Mouse (Mus musculus) ES-E14 (cell line): ENCODE measurements around the gene Atp5c1. TPM values are rescaled to one million over a fixed set of nuclear protein-coding genes. Genes with fewer than 3 reads are reported as not detected.

Experiments used
- DNase-seq: peaks from one replicate; pipeline ENCODE4 v3.0.0-alpha.2; 2013; ENCODE audit warnings: low read depth, low spot score
- H3K27ac ChIP-seq: 2 replicates; pipeline ENCODE4 v1.5.1; 2012; ENCODE audit warnings: low read depth, mild to moderate bottlenecking, low read length, moderate library complexity, mixed read lengths; ENCODE audit not compliant: poor library complexity, insufficient read depth, severe bottlenecking
- H3K36me3 ChIP-seq: 2 replicates; pipeline ENCODE4 v1.6.1; 2012; ENCODE audit warnings: mild to moderate bottlenecking, low read length, moderate library complexity, mixed read lengths; ENCODE audit not compliant: control insufficient read depth, poor library complexity, insufficient read depth, severe bottlenecking
- H3K4me1 ChIP-seq, 2 experiments: fragments of 150-350 bp in 1 of 2; sonication (generic) in 1 of 2; 2 replicates each; pipeline ENCODE4 v1.6.1; 2012; ENCODE audit warnings: low read length in 2 of 2, mild to moderate bottlenecking in 1 of 2, mixed read lengths in 1 of 2; ENCODE audit not compliant: control insufficient read depth in 2 of 2, insufficient read depth in 2 of 2, poor library complexity in 1 of 2
- H3K4me3 ChIP-seq, 2 experiments: fragments of 150-350 bp in 1 of 2; sonication (generic) in 1 of 2; 2 replicates each; pipeline ENCODE4 v1.5.1; 2012; ENCODE audit warnings: low read length in 2 of 2, low read depth in 1 of 2, mild to moderate bottlenecking in 1 of 2, mixed read lengths in 1 of 2; ENCODE audit not compliant: insufficient read depth in 1 of 2, poor library complexity in 1 of 2, severe bottlenecking in 1 of 2
- H3K9ac ChIP-seq: 2 replicates; pipeline ENCODE4 v1.6.1; 2012; ENCODE audit warnings: low read depth, mild to moderate bottlenecking, low read length, mixed read lengths; ENCODE audit not compliant: poor library complexity, insufficient read depth, severe bottlenecking
- H3K9me3 ChIP-seq: fragments of 150-350 bp; sonication (generic); 2 replicates; pipeline ENCODE4 v1.6.1; 2012; ENCODE audit warnings: low read depth, mild to moderate bottlenecking, low read length; ENCODE audit not compliant: control insufficient read depth, insufficient read depth
- CHD2 ChIP-seq: IDR thresholded peaks from 2 replicates; pipeline ENCODE4 v1.6.1; 2014; ENCODE audit warnings: mild to moderate bottlenecking, low read depth, low read length, inconsistent platforms
- HCFC1 ChIP-seq: IDR thresholded peaks from 2 replicates; pipeline ENCODE4 v1.6.1; 2012; ENCODE audit warnings: low read length, inconsistent platforms, borderline replicate concordance; ENCODE audit not compliant: insufficient read depth
- MAFK ChIP-seq: IDR thresholded peaks from 2 replicates; pipeline ENCODE4 v1.6.1; 2014; ENCODE audit warnings: mild to moderate bottlenecking, low read depth, low read length, inconsistent platforms; ENCODE audit not compliant: insufficient read depth
- ZC3H11A ChIP-seq: IDR thresholded peaks from 2 replicates; pipeline ENCODE4 v1.6.1; 2012; ENCODE audit warnings: low read depth, mild to moderate bottlenecking, inconsistent platforms, low read length, borderline replicate concordance
- ZNF384 ChIP-seq: IDR thresholded peaks from 2 replicates; pipeline ENCODE4 v1.6.1; 2012; ENCODE audit warnings: low read depth, low read length, inconsistent platforms
- in situ Hi-C, 2 experiments: fragments of 600-800 bp; cut with MboI; formaldehyde crosslinking; loops; one replicate each; pipeline ENCODE4 v1.15.1; 2025; ENCODE audit warnings: low sequenced_read_pairs in 2 of 2, inconsistent platforms in 1 of 2; ENCODE audit not compliant: unreplicated experiment in 2 of 2
- total RNA-seq: library from RNA; depleted of rRNA; stranded (reverse); fragments of 300-350 nt; gene quantifications from 2 replicates; pipeline ENCODE4 v1.2.3, GENCODE M21; 2012

Gene Atp5c1
- total RNA-seq, 1 experiment = 386 TPM

- in situ Hi-C loops = no loop called here
- Histone ChIP-seq H3K27ac (no peak overlapping the region), H3K36me3 (0 out of 2 replicates have a peak, but pooled peaks cover 5% of the 10 kb centered on the region), H3K9me3 (no peaks in the 10 kb centered on the region), H3K9ac (no peak overlapping the region), H3K4me1 (peaks cover 2 to 10% of the 10 kb centered on the region in 2 experiments; a peak in 3 of 4 replicates), H3K4me3 (no peak overlapping the region)
- no peak for DNase-seq
- TF ChIP-seq CHD2 (no peak), ZC3H11A (no peak), HCFC1 (no peak), ZNF384 (no peak)
These were observed 2.4 kb upstream of the Atp5c1 start for GRCm38 (mm10) chr2:10082737-10083136.

- TF ChIP-seq HCFC1 (no peak), MAFK (no peak), ZC3H11A (no peak), ZNF384 (no peak), CHD2 (no peak)
- Histone ChIP-seq H3K9me3 (no peaks in the 10 kb centered on the region), H3K4me3 (peak overlapping the region in 1 of 2 experiments; percentile 89; a peak in 2 of 4 replicates), H3K4me1 (peaks cover 2 to 12% of the 10 kb centered on the region in 2 experiments; a peak in 3 of 4 replicates), H3K36me3 (0 out of 2 replicates have a peak, but pooled peaks cover 3% of the 10 kb centered on the region), H3K9ac (no peak overlapping the region), H3K27ac (no peak overlapping the region)
- in situ Hi-C loops = no loop called here
- DNase-seq = no peak
These were observed 1.3 kb upstream of the Atp5c1 start for GRCm38 (mm10) chr2:10081453-10082080.

- TF ChIP-seq CHD2 = 0 out of 2 replicates have a peak, but pooled peaks have one; percentile 23
- TF ChIP-seq MAFK = no peak
- Histone ChIP-seq H3K9ac (peak overlapping the region; percentile 93), H3K27ac (peak overlapping the region; percentile 61), H3K4me3 (peak overlapping the region; percentile 81 to 92), H3K9me3 (no peaks in the 10 kb centered on the region), H3K4me1 (peaks cover 5 to 22% of the 10 kb centered on the region in 2 experiments; a peak in 3 of 4 replicates), H3K36me3 (peaks cover 5% of the 10 kb centered on the region; the same call in 1 of the 2 replicates)
- in situ Hi-C loops = no loop called here
- DNase-seq = no peak
These were observed 483 bp downstream of the Atp5c1 start for GRCm38 (mm10) chr2:10079745-10080309.

DNA sequence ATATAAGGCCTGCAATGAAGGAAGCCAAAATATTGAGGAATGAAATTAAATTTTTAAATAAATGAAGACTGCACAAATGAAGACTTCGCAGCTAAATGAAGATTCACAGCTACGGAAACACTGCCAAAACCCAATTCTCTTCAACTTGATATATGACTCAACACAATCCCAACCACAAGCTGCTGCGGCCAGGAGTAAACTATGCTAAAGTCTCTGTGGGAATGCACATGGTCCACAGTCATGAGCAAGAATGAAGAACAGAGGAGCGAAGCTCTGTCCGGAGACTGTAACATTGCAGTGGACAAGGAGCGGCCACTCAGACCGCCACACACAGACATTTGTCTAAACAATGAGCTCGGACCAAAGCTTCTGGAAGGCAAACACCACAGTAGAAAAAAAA lies 3.6 kb downstream of the Atp5c1 start:
- Histone ChIP-seq H3K9ac (peak overlapping the region; percentile 26; the same call in 1 of the 2 replicates), H3K36me3 (peaks cover 8% of the 10 kb centered on the region; the same call in 1 of the 2 replicates), H3K4me1 (peaks cover 5 to 28% of the 10 kb centered on the region in 2 experiments; a peak in 3 of 4 replicates), H3K4me3 (no peak overlapping the region), H3K9me3 (no peaks in the 10 kb centered on the region), H3K27ac (no peak overlapping the region)
- no peak for DNase-seq
- no peak for TF ChIP-seq MAFK
- TF ChIP-seq CHD2 = no peak
- TF ChIP-seq HCFC1 = no peak
- TF ChIP-seq ZC3H11A = no peak
- TF ChIP-seq ZNF384 = no peak
- in situ Hi-C loops = no loop called here

GRCm38 (mm10) chr2:10074470-10074869 lies 5.8 kb downstream of the Atp5c1 start:
- peaks cover 11% of the 10 kb centered on the region; the same call in 1 of the 2 replicates for H3K36me3 ChIP-seq
- TF ChIP-seq ZNF384 = no peak
- TF ChIP-seq CHD2 = no peak
- no peak for TF ChIP-seq ZC3H11A
- TF ChIP-seq HCFC1 = no peak
- in situ Hi-C loops = no loop called here
- H3K4me1 ChIP-seq = peaks cover 5 to 26% of the 10 kb centered on the region in 2 experiments; a peak in 3 of 4 replicates
- H3K27ac ChIP-seq = no peak overlapping the region
- DNase-seq = no peak
- no peaks in the 10 kb centered on the region for H3K9me3 ChIP-seq
- no peak overlapping the region for H3K4me3 ChIP-seq
- no peak overlapping the region for H3K9ac ChIP-seq
